Mouse (Mus musculus) ovary, adult 18-20 months (tissue): ENCODE results near the gene Ppil6.

Experiments used
- DNase-seq: peaks from one replicate; pipeline ENCODE4 v3.0.0; 2022; ENCODE audit warnings: low spot score, mixed read lengths

Gene Ppil6

GRCm38 (mm10) chr10:41525696-41526095 is 35.5 kb downstream of the Ppil6 start:
- no peak for DNase-seq

- DNase-seq, result no peak
Observed at GRCm38 (mm10) chr10:41529972-41530371, 39.7 kb downstream of the Ppil6 start.

GRCm38 (mm10) chr10:41535991-41536390 is 45.8 kb downstream of the Ppil6 start:
- DNase-seq, result no peak

GRCm38 (mm10) chr10:41536714-41537113 is 46.5 kb downstream of the Ppil6 start:
- DNase-seq, result no peak

- DNase-seq, result no peak
Observed at GRCm38 (mm10) chr10:41537226-41537982, 47.2 kb downstream of the Ppil6 start.

- no peak for DNase-seq
Observed at GRCm38 (mm10) chr10:41537983-41538330, 47.7 kb downstream of the Ppil6 start.

- no peak for DNase-seq
Observed at GRCm38 (mm10) chr10:41538986-41539385, 48.7 kb downstream of the Ppil6 start.

- DNase-seq, result no peak
Observed at GRCm38 (mm10) chr10:41542057-41542456, 51.8 kb downstream of the Ppil6 start.

- DNase-seq, result no peak
Observed at GRCm38 (mm10) chr10:41543439-41543838, 53.2 kb downstream of the Ppil6 start.

GRCm38 (mm10) chr10:41543844-41544243 is 53.6 kb downstream of the Ppil6 start:
- no peak for DNase-seq

GRCm38 (mm10) chr10:41544481-41545190 is 54.4 kb downstream of the Ppil6 start:
- no peak for DNase-seq

GRCm38 (mm10) chr10:41545224-41545755 is 55.1 kb downstream of the Ppil6 start:
- no peak for DNase-seq

- DNase-seq, result no peak
Observed at GRCm38 (mm10) chr10:41546396-41547165, 56.3 kb downstream of the Ppil6 start.

- DNase-seq, result no peak
Observed at GRCm38 (mm10) chr10:41550711-41551110, 60.5 kb downstream of the Ppil6 start.

GRCm38 (mm10) chr10:41552319-41552718 is 62.1 kb downstream of the Ppil6 start:
- DNase-seq, result no peak

- no peak for DNase-seq
Observed at GRCm38 (mm10) chr10:41552847-41553589, 62.8 kb downstream of the Ppil6 start.

GRCm38 (mm10) chr10:41553711-41554110 is 63.5 kb downstream of the Ppil6 start:
- no peak for DNase-seq

GRCm38 (mm10) chr10:41555081-41555480 is 64.8 kb downstream of the Ppil6 start:
- DNase-seq, result no peak

- DNase-seq, result no peak
Observed at GRCm38 (mm10) chr10:41558401-41558800, 68.2 kb downstream of the Ppil6 start.

GRCm38 (mm10) chr10:41561701-41562395 is 71.6 kb downstream of the Ppil6 start:
- DNase-seq, result no peak
